Mouse (Mus musculus): Measurements from ENCODE around the gene Pde10a.

Gene Pde10a

DNA sequence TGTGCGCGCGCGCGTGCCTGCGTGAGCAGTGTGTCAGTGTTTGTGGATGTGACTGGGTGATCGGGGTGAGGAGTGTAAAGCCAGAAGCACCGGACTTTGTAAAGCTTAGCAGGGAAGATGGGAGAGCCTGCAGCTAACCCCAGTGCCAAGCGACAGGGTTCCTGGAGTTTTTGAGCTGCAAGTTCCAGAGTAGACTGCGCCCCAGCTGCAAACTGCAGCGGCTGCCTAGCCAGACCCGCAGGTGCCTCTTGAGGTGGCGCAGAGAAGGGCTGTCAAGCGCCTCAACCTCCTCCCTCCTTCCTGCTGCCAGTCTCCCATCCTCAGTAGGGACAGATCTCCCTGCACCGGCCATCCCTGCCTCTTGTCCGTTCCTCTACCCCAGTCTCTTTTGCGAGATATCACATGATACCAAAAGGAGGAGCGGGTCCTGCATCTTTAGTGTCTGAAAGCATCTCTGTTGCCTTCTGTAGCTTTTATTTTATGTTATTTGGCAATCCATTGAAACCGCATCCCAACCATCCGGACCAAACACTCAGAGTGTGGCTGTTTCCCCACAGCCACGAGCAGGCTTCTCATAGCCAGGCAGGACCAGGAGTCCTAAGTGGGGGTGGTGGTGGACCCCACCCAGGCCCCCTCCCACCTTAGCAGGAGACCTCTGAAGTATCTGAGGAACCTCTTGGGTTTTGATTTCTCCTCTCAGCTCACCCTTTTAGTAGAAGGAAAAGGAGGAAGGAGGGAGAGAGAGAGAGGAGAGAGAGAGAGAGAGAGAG, 984 bp downstream of the Pde10a start:
- no peak for DNase-seq (ENCODE audit: low spot score)

- no peak for DNase-seq (ENCODE audit: low spot score)
These were observed 1.7 kb downstream of the Pde10a start for GRCm38 (mm10) chr17:8526815-8527261.

DNA sequence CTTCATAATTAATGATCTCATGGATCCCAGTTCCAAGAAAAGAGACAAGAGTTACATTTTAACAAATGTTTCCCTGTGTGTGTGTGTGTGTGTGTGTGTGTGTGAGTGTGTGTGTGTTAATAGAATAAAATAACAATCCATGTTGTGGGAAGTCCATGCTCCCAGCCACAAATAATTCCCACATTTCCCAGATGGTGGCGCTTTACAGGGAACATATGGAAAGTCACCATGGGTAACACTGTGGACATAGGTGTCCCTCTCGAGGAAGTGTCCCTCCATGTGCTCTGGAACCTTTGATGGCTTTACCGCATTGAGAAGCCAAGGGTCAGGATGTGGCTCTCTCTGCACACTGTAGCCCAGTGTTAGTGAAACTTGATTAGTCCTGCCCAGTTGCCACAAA, 3.5 kb downstream of the Pde10a start:
- DNase-seq (ENCODE audit: low spot score): no peak

DNA sequence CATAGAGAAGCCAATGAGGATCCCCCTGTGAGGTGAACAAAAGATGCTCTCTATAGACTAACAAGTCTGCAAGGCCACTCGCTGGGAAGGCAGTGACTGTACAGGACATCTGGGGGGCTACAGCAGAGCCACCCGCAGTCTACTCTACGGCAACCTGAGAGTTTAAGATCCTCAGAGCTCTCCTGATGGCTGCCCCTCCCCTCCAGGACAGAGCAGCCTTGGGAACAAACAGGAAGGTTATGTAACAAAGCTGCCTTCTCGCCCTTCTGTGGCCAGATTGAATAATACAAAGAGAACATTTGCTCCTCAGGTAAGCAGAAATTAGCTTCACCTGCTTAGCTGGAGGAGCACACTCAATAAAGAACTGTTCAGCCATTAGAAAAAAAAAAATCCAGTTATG, 7.4 kb downstream of the Pde10a start:
- DNase-seq (ENCODE audit: low spot score): no peak

DNA sequence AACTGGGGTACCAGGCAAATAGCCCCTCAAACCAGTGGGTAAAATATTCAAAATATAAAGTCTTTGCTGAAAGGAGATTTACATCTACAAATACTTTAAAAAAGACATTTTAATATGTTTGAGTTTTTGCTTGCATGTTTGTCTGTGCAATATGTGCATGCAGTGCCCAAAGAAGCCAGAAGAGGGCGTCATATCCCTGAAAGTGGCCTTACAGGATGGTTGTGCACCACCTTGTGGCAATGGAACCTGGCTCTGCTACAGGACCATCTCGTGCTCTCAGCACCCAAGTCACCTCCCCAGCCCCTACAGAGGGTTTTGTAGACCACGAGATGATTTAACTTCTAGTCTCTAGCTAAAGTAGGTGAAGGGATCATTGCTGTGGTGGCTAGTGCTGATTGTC, 8.7 kb downstream of the Pde10a start:
- peak; percentile 54 for DNase-seq (ENCODE audit: low spot score)

- DNase-seq (ENCODE audit: low spot score): no peak
These were observed 11.3 kb downstream of the Pde10a start for GRCm38 (mm10) chr17:8536522-8536921.

DNA sequence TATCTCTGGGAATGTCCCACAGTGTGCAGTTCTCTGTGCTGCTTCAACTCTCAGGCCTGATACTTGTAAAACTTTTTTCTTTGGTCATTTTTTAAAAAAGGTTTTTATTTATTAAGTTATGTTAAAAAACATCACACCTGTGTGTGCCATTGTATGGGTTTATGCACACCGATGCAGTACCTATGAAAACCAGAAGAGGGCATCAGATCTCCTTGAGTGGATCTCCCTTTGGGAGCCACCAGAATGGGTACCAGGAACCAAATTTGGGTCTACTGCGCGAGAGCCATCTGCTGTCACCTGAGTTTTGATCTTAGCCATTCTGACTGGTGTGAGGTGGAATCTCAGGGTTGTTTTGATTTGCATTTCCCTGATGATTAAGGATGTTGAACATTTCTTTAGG, 12.9 kb downstream of the Pde10a start:
- DNase-seq (ENCODE audit: low spot score): no peak

- DNase-seq (ENCODE audit: low spot score): no peak
These were observed 16.9 kb downstream of the Pde10a start for GRCm38 (mm10) chr17:8541974-8542538.

GRCm38 (mm10) chr17:8546366-8546765, 21.2 kb downstream of the Pde10a start:
- DNase-seq (ENCODE audit: low spot score): no peak

DNA sequence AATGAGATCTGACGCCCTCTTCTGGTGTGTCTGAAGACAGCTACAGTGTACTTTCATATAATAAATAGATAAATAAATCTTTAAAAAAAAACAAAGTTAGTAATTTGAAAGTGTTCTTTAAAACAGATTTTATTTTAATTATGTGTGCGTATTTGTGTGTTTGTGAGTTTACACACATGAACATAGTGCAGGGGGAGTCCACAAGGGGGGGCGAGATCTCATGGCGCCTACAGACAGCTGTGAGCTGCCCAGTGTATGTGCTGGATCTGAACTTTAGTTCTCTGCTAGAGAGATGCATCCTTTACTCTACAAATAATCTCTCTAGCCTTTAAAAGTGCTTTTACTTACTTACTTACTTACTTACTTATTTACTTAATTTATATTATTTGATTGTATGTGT, 23.6 kb downstream of the Pde10a start:
- DNase-seq (ENCODE audit: low spot score): no peak

DNA sequence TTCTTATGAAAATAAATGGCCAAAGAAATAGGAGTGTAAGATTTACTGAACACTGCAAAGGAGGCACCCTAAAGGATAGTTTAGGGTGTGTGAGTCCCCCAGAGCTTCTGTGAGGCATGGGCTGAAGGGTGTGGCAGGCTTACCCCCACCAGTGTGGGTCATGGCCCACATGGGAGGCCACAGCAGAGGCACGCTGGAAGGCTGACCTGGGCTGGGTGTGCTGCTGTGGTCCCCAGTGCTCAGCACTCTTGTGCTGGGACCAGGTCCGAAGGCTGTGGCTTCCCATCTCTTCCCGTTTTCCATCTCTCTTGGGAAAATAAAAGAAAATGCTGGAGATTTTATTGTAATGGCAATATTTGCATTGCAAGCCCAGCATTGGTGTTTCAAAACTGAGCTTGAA, 26.5 kb downstream of the Pde10a start:
- DNase-seq (ENCODE audit: low spot score): no peak

GRCm38 (mm10) chr17:8552346-8553035, 27.3 kb downstream of the Pde10a start:
- no peak for DNase-seq (ENCODE audit: low spot score)

GRCm38 (mm10) chr17:8553601-8554000, 28.4 kb downstream of the Pde10a start:
- no peak for DNase-seq (ENCODE audit: low spot score)

DNA sequence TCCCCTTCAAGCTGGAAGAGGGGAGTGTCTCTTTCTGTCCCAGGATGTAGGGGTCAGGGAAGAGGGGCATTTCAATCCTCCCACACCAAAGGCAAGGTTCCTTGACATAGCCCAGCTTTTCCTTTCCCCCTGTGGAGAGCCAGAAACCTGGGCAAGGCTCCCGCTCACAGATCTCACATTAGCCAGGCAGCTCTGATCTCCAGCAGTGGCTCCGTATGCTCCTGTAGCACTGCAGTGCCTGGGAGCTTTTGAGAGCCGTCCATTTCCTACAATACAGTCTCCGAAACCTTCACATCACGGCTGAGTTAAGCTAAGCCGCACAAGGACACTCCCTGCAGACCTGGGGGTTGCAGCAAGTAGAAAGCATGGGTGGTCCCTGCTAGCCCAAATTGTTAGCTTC, 29.0 kb downstream of the Pde10a start:
- DNase-seq (ENCODE audit: low spot score): no peak

DNA sequence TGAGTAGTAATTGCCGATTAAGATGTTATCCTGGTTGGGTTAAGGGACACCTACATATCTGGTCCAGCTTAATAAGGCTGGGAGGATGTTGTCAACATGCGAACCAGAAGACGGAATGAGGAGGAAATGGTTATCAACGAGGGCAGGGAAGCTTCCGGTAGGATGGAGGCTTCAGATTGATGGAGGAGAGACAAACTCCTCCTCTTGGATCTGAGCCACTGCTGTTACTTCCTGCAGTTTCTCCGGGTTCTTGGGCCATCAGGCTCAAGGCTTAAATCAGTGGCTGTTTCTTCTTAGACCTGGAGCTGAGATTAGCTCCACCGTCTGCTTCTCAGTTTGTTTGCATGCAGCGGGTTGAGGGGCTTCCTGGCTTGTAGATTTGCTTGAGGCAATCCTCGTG, 30.6 kb downstream of the Pde10a start:
- DNase-seq (ENCODE audit: low spot score): no peak

DNA sequence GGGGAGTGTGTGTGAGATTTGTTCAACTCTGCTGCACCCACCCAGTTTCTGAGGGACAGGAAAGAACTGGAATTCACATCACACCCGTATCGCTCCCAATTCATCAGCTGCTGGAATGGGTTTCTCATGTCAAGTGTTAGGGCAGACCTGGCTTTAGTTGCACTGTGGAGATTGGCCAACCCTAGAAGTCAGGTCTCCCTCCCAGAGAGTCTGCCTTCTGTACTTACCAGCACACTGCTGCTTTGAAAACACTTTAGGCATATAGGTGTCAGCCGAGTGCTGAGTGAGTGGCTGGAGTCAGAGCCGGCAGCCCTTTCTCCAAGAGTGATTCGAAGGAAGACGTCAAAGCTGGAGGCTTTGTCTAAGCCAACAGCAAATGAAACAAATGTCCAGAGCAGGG, 31.1 kb downstream of the Pde10a start:
- DNase-seq (ENCODE audit: low spot score): no peak

- no peak for DNase-seq (ENCODE audit: low spot score)
These were observed 32.8 kb downstream of the Pde10a start for GRCm38 (mm10) chr17:8557926-8558325.

GRCm38 (mm10) chr17:8562101-8562885, 37.1 kb downstream of the Pde10a start:
- DNase-seq (ENCODE audit: low spot score): no peak

- no peak for DNase-seq (ENCODE audit: low spot score)
These were observed 37.7 kb downstream of the Pde10a start for GRCm38 (mm10) chr17:8562886-8563280.

- no peak for DNase-seq (ENCODE audit: low spot score)
These were observed 41.7 kb downstream of the Pde10a start, which contains the start of gene Gm17087 for GRCm38 (mm10) chr17:8566850-8567249. Gm17087 (minus strand) TSS chr17:8566950.

- no peak for DNase-seq (ENCODE audit: low spot score)
These were observed 48.5 kb downstream of the Pde10a start for GRCm38 (mm10) chr17:8573542-8574260.

DNA sequence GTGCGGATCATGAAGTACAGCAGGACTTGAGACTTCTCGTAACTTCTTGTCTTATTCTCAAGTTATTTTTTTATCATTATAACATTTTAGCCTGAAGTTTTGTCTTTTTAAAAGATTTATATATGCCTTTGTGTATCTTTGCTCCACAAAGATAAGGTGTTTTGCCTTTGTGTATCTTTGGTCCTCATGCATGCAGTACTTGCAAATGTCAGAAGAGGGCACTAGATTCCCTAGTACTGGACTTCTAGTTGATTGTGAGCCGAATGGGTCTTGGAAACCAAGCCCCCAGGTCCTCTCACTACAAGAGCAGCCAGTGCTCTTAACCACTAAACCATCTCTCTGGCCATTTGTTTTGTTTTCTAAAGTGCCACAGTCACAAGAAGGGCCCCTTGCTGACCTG, 55.2 kb downstream of the Pde10a start:
- DNase-seq (ENCODE audit: low spot score): no peak

Measured in testis, postnatal 10 days (tissue).